Mouse (Mus musculus) hindbrain, embryonic 15.5 days (tissue): ENCODE measurements around the gene Tmprss13. TPM values are rescaled to one million over a fixed set of nuclear protein-coding genes. Genes with fewer than 3 reads are reported as not detected.

ENCODE experiments used
- ATAC-seq: fragments of 200-750 bp; cut with Nextera tagmentation; 2 replicates; pipeline ENCODE4 v1.8.0; 2017; ENCODE audit warnings: low read depth, moderate number of reproducible peaks, moderate TSS enrichment; ENCODE audit not compliant: low FRiP score
- H3K27ac ChIP-seq: fragments of 300-500 bp; sonication (generic); replicated peaks from 2 replicates; pipeline ENCODE4 v1.5.1; 2015; ENCODE audit warnings: mild to moderate bottlenecking, inconsistent platforms
- H3K27me3 ChIP-seq: fragments of 300-500 bp; sonication (generic); 2 replicates; pipeline ENCODE4 v1.6.1; 2015; ENCODE audit warnings: control low read depth, inconsistent platforms
- H3K36me3 ChIP-seq: fragments of 300-500 bp; sonication (generic); 2 replicates; pipeline ENCODE4 v1.6.1; 2015; ENCODE audit warnings: control low read depth, inconsistent platforms
- H3K4me1 ChIP-seq: fragments of 300-500 bp; sonication (generic); replicated peaks from 2 replicates; pipeline ENCODE4 v1.6.1; 2015; ENCODE audit warnings: control low read depth, inconsistent platforms
- H3K4me2 ChIP-seq: fragments of 300-500 bp; sonication (generic); 2 replicates; pipeline ENCODE4 v1.6.1; 2015; ENCODE audit warnings: moderate library complexity, mild to moderate bottlenecking, inconsistent platforms
- H3K4me3 ChIP-seq: fragments of 300-500 bp; sonication (generic); 2 replicates; pipeline ENCODE4 v1.5.1; 2015; ENCODE audit warnings: mild to moderate bottlenecking, inconsistent platforms
- H3K9ac ChIP-seq: fragments of 300-500 bp; sonication (generic); 2 replicates; pipeline ENCODE4 v1.6.1; 2015; ENCODE audit warnings: inconsistent platforms
- H3K9me3 ChIP-seq: fragments of 300-500 bp; sonication (generic); 2 replicates; pipeline ENCODE4 v1.6.1; 2016; ENCODE audit warnings: control low read depth, inconsistent platforms
- WGBS: fragments of 180-500 bp; shearing (Covaris S2); methylation state at CpG from one replicate; pipeline ENCODE4 v1.1.7; 2015; 5-methylcytosine and 5-hydroxymethylcytosine counted together
- polyA plus RNA-seq: library from polyadenylated mRNA; unstranded; fragments of >200 nt; fragmentation: Nextera tagmentation; extraction: Ambion mirVana; gene quantifications from 2 replicates; pipeline ENCODE4 v1.2.1, GENCODE M21; 2015

Gene Tmprss13
- polyA plus RNA-seq, 1 experiment from 2014 or later: not detected

GRCm38 (mm10) chr9:45370616-45371336 lies 51.9 kb downstream of the Tmprss13 start:
- peak overlapping the region; percentile 72 for H3K4me3 ChIP-seq
- peak; percentile 51 for ATAC-seq

DNA sequence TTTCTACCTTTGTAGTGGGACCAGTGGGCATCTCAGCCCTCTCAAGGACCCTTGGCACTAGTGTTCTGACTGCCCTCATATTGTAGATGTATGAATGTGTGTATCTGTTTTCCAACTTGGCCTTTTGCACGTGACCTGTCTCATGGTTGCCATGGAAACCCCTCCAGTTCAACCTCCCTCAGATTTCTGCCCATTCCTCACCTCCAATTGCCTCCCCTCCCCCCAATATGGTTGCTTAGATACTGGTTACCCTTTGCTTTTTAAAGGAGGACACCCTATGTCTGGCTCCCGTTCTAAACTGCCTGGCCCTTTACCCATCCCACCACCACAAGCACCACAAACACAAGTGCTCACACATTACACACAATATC lies 52.4 kb downstream of the Tmprss13 start:
- Histone ChIP-seq H3K36me3 (no peaks in the 10 kb centered on the region), H3K27me3 (no peaks in the 10 kb centered on the region), H3K9ac (peak overlapping the region; percentile 75), H3K4me1 (peaks cover 46% of the 10 kb centered on the region), H3K4me2 (peak overlapping the region; percentile 76), H3K9me3 (no peaks in the 10 kb centered on the region), H3K4me3 (peak overlapping the region; percentile 72), H3K27ac (peak overlapping the region; percentile 89)
- WGBS: 2% methylated on average over 2 of the region's 2 CpGs
- peak; percentile 55 for ATAC-seq

More at GRCm38 (mm10) chr9:45370616-45371336, 51.9 kb downstream of the Tmprss13 start:
- Histone ChIP-seq H3K4me2 (peak overlapping the region; percentile 76), H3K9me3 (no peaks in the 10 kb centered on the region), H3K9ac (peak overlapping the region; percentile 75), H3K27ac (peak overlapping the region; percentile 89), H3K36me3 (no peaks in the 10 kb centered on the region), H3K27me3 (no peaks in the 10 kb centered on the region), H3K4me1 (peaks cover 41% of the 10 kb centered on the region)
- WGBS: 2% methylated on average over 25 of the region's 25 CpGs

DNA sequence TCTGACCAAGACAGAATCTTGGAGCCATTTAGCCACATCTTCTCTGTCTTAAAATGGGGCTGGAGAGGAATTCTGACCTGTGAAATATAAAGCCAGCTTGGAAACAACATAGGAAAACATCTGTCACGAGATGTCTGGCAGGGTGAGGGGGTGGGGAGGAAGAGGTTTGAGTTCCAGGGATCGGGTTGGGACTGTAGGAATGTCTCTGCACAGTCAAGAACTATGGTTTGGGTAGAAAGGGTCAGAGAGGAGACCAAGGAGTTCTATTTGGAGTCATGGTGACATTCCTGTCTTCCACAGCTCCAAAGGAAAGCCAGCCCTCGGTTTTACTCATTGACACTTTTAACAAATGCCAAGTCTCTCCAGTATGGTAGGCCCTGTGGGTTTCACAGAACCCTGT lies 55.0 kb downstream of the Tmprss13 start:
- ATAC-seq: no peak
- Histone ChIP-seq H3K9me3 (no peaks in the 10 kb centered on the region), H3K27ac (no peak overlapping the region), H3K27me3 (no peaks in the 10 kb centered on the region), H3K4me1 (peaks cover 66% of the 10 kb centered on the region), H3K4me3 (no peak overlapping the region), H3K4me2 (no peak overlapping the region), H3K36me3 (no peaks in the 10 kb centered on the region), H3K9ac (no peak overlapping the region)
- WGBS: 81% methylated on average over 3 of the region's 3 CpGs

GRCm38 (mm10) chr9:45374988-45375502 lies 56.1 kb downstream of the Tmprss13 start:
- Histone ChIP-seq H3K9me3 (no peaks in the 10 kb centered on the region), H3K4me3 (no peak overlapping the region), H3K36me3 (no peaks in the 10 kb centered on the region), H3K4me2 (no peak overlapping the region), H3K27me3 (no peaks in the 10 kb centered on the region), H3K4me1 (peaks cover 68% of the 10 kb centered on the region), H3K27ac (no peak overlapping the region), H3K9ac (no peak overlapping the region)
- ATAC-seq: no peak
- WGBS: 91% methylated on average over 6 of the region's 6 CpGs

DNA sequence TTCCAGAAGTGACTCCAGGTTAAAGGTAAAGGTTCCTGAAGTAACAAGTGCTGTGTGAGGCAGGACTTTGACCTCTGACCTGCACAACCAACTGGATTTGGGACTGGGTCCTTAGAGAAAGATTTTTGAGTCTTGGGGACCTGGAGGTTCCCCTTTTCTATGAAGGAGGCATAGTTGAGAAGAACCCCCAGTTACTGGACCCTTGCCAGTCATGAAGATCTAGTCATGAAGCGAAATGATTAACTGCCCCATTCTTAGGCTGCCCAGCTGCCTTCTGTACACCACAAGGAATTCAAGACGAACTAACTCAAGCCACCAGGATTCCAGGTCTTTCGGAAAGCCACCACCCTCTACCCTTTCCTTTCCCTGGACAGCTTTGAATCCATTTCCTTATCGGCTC lies 57.5 kb downstream of the Tmprss13 start:
- no peaks in the 10 kb centered on the region for H3K36me3 ChIP-seq
- WGBS: 71% methylated on average over 4 of the region's 4 CpGs
- peaks cover 76% of the 10 kb centered on the region for H3K4me1 ChIP-seq

GRCm38 (mm10) chr9:45376883-45377282 lies 58.0 kb downstream of the Tmprss13 start:
- WGBS: 76% methylated on average over 2 of the region's 2 CpGs
- Histone ChIP-seq H3K36me3 (no peaks in the 10 kb centered on the region), H3K4me3 (no peak overlapping the region), H3K4me1 (peaks cover 76% of the 10 kb centered on the region), H3K27me3 (no peaks in the 10 kb centered on the region), H3K27ac (no peak overlapping the region), H3K9me3 (no peaks in the 10 kb centered on the region), H3K4me2 (no peak overlapping the region), H3K9ac (no peak overlapping the region)
- ATAC-seq: no peak

More for the DNA sequence above, 57.5 kb downstream of the Tmprss13 start:
- no peak overlapping the region for H3K4me2 ChIP-seq
- no peaks in the 10 kb centered on the region for H3K27me3 ChIP-seq
- no peak overlapping the region for H3K27ac ChIP-seq
- no peak overlapping the region for H3K9ac ChIP-seq
- no peaks in the 10 kb centered on the region for H3K9me3 ChIP-seq
- H3K4me3 ChIP-seq: no peak overlapping the region
- no peak for ATAC-seq

GRCm38 (mm10) chr9:45380411-45381251 lies 61.7 kb downstream of the Tmprss13 start:
- H3K27ac ChIP-seq: peak overlapping the region; percentile 61
- no peaks in the 10 kb centered on the region for H3K36me3 ChIP-seq
- H3K9ac ChIP-seq: no peak overlapping the region
- ATAC-seq: peak; percentile 69
- peaks cover 69% of the 10 kb centered on the region for H3K4me1 ChIP-seq
- no peak overlapping the region for H3K4me2 ChIP-seq
- no peaks in the 10 kb centered on the region for H3K27me3 ChIP-seq
- H3K9me3 ChIP-seq: no peaks in the 10 kb centered on the region
- 23% methylated on average over 10 of the region's 10 CpGs for WGBS
- no peak overlapping the region for H3K4me3 ChIP-seq

- WGBS: 68% methylated on average over 5 of the region's 5 CpGs
- Histone ChIP-seq H3K4me2 (no peak overlapping the region), H3K36me3 (no peaks in the 10 kb centered on the region), H3K4me3 (no peak overlapping the region), H3K4me1 (peaks cover 54% of the 10 kb centered on the region), H3K9me3 (no peaks in the 10 kb centered on the region), H3K27ac (peak overlapping the region; percentile 61), H3K27me3 (no peaks in the 10 kb centered on the region), H3K9ac (no peak overlapping the region)
- ATAC-seq: peak; percentile 21; the same call in 1 of the 2 replicates
Measured at GRCm38 (mm10) chr9:45382336-45382735, 63.4 kb downstream of the Tmprss13 start.

DNA sequence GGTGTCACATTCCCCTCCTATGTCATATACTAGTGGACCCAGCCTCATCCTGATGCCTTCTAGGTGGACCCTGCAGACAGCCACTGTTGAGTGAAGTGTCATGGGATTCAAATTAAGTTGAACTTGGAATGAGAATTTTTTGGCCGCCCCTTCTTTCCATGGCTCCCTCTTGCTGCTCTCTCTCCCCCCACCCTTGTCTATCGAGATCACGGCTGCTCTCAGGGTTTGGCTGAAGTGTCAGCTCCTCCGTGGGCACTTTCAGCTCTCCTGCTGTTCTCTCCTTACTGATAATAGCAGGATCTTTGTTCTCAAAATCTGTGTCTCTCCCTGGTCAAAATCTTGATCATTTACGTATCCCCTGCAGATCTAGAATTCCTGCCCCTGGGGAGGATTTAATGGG lies 63.9 kb downstream of the Tmprss13 start:
- H3K4me1 ChIP-seq: peaks cover 49% of the 10 kb centered on the region
- no peak for ATAC-seq

DNA sequence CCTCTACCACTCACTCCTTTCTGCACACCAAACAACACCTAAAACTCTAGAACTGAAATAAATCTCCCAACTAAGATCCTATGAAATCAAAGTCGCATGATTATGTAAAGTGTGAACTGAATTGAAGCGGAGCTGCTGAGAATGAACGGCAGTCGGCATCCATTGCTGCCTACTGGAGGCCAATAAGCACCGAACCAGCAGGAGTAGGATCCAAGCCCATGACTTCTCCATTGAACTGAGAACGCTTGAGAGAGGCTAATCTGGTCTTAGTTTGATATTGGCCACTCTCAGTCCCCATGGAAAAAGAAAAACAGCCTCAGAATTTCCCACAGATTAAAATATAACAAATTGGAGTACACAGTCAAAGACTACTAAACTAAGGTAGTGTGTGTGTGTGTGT lies 65.0 kb downstream of the Tmprss13 start:
- H3K36me3 ChIP-seq: no peaks in the 10 kb centered on the region
- 89% methylated on average over 6 of the region's 6 CpGs for WGBS
- no peak overlapping the region for H3K4me3 ChIP-seq
- H3K4me1 ChIP-seq: peaks cover 46% of the 10 kb centered on the region
- no peak overlapping the region for H3K4me2 ChIP-seq
- no peak for ATAC-seq
- H3K9me3 ChIP-seq: no peaks in the 10 kb centered on the region
- H3K9ac ChIP-seq: no peak overlapping the region
- no peaks in the 10 kb centered on the region for H3K27me3 ChIP-seq
- H3K27ac ChIP-seq: no peak overlapping the region

More for the DNA sequence above, 63.9 kb downstream of the Tmprss13 start:
- H3K27ac ChIP-seq: peak overlapping the region; percentile 39; the same call in 1 of the 2 replicates
- no peak overlapping the region for H3K9ac ChIP-seq
- 51% methylated on average over 5 of the region's 5 CpGs for WGBS
- no peaks in the 10 kb centered on the region for H3K27me3 ChIP-seq
- H3K4me2 ChIP-seq: no peak overlapping the region
- H3K9me3 ChIP-seq: no peaks in the 10 kb centered on the region
- no peak overlapping the region for H3K4me3 ChIP-seq
- no peaks in the 10 kb centered on the region for H3K36me3 ChIP-seq

GRCm38 (mm10) chr9:45386698-45387097 lies 67.8 kb downstream of the Tmprss13 start:
- Histone ChIP-seq H3K27ac (no peak overlapping the region), H3K4me2 (no peak overlapping the region), H3K9me3 (no peaks in the 10 kb centered on the region), H3K4me1 (peaks cover 21% of the 10 kb centered on the region), H3K36me3 (no peaks in the 10 kb centered on the region; the same call in 1 of the 2 replicates), H3K4me3 (no peak overlapping the region), H3K9ac (no peak overlapping the region), H3K27me3 (no peaks in the 10 kb centered on the region)
- no peak for ATAC-seq
- 99% methylated on average over 5 of the region's 5 CpGs for WGBS
